In genomic region chr2:16849916-16850315, GRCm38 (mm10) we compare ENCODE assay signal across 8 mouse cellular contexts.
A peak's percentile ranks its signal among the peaks of the same experiment; 100 is the strongest.
DNase-seq lines count a peak whose midpoint lies in the region.

No protein-coding gene starts in this region.

- DNase-seq in left cerebral cortex, postnatal 4 days, result peak; percentile 91
- no peak for DNase-seq in left cerebral cortex, adult 9 months (ENCODE audit: low spot score in 2 of 2)
- DNase-seq in cerebellum, adult 18-20 months, result peak; percentile 54 to 55
- DNase-seq in gastrocnemius, postnatal 36 days, result peak; percentile 59 to 65
- DNase-seq in lung, postnatal 10 days, result peak; percentile 78
- DNase-seq in embryo, embryonic 11 days, result no peak
- no peak for DNase-seq in spleen, adult 12 weeks (ENCODE audit: low spot score)
- no peak for DNase-seq in right cerebral cortex, adult 18-20 months

- intact Hi-C loops in left cerebral cortex, postnatal 4 days (cut with DNase I), result no loop called here
- intact Hi-C loops in gastrocnemius, postnatal 36 days (cut with DNase I), result no loop called here

Comparison
In these comparisons a context has a peak if more than half of its experiments do, and no peak if none do; other contexts are left out.
1. DNase-seq: peak in left cerebral cortex, postnatal 4 days (single experiment), cerebellum, adult 18-20 months (2 of 2), gastrocnemius, postnatal 36 days (2 of 2) and lung, postnatal 10 days (single experiment); none in left cerebral cortex, adult 9 months (0 of 2), embryo, embryonic 11 days (single experiment), spleen, adult 12 weeks (single experiment) and right cerebral cortex, adult 18-20 months (single experiment).